Mouse (Mus musculus) ovary, postnatal 14 days (tissue): ENCODE measurements around the gene Gch1.

Experiments
- DNase-seq: peaks from one replicate; pipeline ENCODE4 v3.0.0; 2022; ENCODE audit warnings: low spot score

Gch1 gene

DNA sequence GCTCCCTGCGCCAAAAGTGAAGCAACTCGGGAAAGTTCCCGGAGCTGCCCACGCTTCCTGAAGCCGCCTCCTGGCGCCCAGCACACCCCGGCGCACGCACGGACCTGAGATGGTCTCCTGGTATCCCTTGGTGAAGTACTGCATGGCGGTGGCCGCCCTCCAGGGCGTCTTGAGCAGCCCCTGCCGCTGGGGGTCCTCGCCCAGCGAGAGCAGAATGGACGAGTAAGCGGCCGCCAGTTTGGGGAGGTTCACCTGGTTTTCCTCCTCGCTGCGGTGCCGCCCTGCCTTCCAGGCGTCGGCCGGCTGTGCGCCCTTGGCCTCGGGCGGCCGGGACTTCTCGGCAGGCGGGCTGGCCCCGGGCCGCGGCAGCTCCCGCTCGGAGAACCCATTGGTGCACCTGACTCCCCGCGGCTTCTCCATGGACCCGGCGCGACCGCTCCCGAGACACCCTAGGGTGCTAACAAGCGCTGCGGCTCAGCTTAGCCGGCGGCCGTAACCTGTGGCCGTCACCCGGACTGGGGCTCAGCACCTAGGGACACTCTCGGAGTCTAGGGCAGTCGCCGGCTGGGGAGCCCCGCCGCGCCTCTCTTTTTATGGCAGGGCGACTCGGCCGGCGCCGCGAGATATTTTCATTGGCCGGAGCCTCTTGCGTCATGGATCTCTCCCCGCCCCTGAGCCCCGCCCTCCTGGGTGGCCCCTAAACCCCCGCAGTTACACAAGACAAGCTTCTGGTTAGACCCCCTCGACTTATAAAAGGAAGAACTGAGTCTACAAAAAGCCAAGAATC is at the start of gene Gch1:
TSS of gene Gch1 (minus strand) at position 566 of the 787 bp plus-strand sequence.
- peak; percentile 55 for DNase-seq

DNA sequence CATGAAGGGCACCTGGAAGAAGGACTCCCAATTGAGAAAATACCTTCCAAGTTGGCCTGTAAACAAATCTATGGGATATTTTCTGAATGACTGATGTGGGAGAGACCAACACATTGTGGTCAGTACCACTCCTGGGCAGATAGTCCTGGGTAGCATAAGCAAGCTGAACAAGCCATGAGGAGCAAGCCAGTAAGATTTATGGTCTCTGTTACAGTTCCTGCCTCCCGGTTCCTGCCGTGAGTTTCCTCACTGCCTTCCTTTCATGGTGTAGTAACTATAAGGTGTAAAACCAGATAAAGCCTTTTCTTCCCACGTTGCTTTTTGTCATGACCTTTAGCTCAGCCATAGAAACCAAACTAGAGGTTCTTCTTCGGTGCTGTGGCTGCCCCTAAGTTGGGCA is 48.1 kb upstream of the Gch1 start:
- DNase-seq = no peak

DNA sequence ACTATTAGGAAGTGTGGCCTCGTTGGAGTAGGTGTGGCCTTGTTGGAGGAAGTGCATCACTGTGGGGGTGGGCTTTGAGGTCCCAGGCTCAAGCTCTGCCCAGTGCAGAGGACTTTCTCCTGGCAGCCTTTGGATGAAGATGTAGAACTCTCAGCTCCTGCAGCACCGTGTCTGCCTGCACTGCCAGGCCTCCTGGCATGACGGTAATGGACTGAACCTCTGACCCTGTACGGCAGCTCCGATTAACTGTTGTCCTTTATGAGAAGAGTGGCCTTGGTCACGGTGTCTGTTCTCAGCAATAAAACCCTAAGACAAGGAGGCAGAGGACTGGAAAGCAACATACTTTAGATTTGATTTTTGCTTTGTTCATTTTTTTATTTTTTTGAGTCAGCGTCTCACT is 47.3 kb upstream of the Gch1 start:
- no peak for DNase-seq

DNA sequence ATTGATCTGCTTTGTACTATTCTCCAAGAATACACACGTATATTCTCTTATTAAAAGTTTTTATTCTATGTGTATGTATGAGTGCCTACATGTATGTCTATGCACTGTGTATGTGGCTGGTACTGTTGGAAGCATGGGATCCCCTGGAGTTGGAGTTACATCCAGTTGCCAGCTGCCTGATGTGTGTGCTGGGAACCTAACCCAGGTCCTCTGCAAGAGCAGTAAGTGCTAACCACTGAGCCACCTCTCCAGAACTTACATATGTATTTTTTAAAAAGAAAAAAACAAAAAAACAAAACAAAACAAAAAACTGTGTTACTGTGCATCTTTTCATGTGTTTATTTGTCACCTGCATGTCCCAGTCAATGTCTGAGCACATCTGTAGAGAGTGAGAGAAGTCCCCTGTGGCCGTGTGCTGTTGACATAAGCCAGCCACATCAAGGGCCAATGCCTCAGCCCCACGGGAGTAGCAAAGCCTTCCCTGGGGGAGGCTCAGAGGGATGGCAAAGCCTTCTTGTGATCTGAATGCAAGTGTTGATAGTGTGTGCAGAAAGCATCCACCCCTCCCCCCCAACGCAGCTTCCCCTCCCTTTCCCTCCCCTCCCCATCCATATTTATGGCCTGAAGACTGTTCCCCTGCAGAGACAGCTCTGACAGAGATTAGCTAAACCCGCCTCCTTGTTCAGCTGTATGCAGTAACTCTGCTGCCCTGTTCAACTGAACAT is 45.5 kb upstream of the Gch1 start:
- DNase-seq = no peak

DNA sequence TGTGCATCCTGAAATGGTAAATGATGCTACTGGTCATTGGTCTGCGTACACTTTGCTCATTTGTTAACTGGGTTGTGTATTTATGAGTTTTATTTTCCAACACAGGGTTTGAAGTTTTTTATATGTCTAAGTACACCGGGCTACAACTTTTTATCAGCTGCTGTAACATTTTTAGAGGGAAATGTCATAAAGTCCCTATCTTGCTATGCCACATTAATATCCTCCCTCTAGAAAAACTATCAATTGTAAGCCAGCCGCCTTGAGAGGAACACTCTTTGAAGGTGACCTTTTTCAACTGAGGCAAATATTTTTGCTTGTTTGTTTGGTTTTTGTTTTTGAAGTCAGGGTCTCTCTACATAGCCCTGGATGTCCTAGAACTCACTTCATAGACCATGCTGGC is 44.8 kb upstream of the Gch1 start:
- DNase-seq = no peak

DNA sequence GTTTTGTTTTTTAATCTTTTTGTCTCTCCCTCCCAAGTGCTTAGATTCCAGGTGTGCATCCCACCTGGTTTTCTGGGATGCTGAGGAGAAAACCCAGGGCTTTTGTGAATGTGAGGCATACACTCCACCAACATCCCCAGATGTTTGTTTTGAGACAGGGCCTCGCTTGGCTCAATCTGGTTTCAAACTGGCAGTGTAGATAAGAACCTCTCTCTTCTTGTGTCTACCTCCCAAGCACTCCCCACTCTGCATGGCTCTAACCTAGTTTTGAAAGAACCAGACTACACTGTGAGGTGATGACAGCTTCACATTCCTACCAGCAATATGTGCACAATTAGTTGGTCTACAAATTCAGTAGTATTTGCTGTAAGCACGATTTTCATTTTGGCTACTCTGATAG is 44.4 kb upstream of the Gch1 start:
- DNase-seq = no peak

DNA sequence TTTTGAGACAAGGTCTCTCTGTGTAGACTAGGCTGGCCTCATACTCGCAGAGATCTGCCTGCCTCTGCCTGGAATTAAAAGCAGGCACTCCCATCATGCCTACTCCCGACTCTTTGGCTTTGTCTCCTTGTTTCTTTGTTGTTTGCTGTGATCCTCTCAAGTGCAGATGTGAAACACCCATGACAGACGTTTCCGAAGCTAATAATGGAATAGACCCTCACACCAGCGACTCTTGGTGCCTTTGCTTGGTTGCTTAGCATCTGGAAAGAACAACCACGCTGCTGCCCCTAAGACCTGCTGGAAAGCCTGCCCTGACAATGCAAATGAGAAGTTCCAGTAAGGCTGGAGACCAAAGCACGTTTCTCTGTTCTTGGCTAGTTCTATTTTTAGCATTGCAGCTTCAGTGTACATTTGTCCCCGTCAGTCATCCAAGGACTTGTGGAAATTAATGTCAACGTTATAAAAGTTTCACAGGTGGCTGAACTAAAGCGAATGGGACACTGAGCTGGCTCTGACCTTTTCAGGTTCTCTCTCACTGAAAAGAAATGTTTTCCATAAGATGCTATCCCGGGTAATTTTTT is 40.7 kb upstream of the Gch1 start:
- DNase-seq = no peak

DNA sequence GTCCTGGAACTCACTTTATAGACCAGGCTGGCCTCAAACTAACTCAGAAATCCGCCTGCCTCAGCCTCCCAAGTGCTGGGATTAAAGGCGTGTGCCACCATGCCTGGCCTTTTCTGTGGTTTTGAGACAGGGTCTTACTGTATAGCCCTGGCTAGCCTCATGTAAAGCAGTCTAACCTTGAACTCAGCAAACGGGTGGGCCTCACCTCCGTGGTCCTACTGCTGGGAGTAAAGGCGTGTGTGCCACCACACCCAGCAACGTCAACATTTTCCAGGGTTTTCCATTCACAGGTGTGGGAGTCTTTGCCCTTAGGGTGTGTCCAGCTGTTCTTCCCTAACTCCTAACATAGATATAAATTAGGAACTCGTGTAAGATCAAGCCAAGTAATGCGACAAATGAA is 36.7 kb upstream of the Gch1 start:
- no peak for DNase-seq

DNA sequence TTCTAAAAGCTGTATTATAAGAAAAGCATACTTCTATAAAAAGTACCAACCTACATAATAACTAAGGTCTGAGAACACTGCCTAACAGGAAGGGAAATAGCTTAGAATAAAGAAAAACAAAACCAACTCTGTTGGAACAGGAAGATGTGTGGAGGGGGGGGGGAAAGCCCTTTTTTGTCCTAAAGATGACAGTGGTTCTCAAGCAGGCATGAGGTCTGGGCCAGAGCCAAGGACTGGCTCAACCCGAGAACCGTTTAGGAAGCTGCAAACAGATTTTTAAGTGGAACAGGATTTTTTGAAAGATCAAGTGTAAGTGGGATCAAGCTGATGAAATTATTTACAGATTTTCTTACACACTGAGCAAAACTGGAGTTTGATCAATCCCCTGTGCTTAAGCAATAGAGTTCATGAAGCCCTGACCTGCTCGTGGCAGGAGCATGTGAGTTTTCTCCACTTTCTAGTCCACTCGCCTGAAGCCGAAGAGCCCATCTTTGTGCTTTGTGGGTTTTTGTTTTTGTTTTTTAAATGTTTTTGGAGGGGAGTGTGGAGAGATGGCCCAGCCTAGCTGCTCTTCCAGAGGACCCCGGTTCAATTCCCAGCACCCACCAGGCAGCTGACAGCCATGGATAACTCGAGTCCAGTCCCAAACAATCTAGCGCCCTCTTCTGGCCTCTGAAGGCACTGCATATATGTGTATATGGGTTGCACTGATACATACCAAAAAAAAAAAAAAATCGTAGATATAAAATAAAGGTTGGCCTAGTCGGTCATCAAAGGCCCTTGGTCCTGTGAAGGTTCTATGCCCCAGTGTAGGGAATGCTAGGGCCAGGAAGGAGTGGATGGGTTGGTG is 35.5 kb upstream of the Gch1 start:
- DNase-seq = no peak

DNA sequence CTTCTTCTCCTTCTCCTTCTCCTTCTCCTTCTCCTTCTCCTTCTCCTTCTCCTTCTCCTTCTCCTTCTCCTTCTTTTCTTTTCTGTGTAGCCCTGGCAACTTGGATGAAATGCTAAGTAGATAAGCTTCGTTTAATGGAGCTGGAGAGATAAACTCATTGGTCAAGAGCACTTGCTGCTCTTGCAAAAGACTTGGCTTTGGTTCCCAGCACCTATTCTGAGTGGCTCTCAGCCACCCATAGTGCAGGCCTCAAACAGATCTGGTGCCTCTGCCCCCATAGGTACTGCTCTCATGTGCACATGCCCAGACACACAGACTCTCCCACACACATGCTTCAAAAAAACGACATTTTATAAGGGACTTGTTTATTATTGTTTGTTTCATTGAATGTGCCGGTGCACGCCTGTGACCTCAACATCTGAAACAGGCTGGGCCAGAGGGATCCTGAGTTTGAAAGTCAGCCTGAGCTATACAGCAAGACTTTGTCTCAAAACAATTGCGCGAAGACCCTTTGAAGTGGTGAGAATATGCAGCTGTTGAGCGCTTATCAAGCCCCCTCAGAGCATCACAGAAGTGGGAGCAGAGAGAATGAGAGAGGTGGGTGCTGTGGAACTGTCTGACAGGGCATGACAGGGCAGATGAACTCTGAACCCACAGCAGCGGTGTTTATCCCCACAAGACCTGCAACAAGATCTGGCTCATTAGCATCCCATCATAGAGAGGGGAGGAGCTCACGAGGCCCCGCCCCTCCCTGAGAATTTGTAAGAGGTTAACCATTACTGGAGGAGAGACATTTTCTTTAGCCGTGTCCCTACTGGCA is 33.6 kb upstream of the Gch1 start:
- no peak for DNase-seq

DNA sequence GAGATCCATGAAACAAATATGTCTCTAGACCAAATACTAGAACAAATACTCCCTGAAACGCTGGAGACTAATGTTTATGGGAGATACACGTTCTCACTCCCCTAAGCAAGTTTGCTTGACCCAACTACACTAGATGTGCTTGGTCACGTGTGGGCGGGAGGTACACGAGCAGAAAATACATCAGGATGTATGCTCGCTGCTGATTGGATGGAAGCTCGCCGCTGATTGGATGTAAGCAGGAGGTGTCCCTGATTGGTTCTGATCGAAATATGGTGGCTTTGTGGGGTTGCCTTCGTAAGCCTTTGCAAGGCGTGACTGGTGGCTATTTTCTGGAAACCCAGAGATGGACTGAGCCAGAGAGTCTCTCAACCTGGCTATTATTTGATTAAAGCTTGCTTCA is 32.4 kb upstream of the Gch1 start:
- DNase-seq = no peak

DNA sequence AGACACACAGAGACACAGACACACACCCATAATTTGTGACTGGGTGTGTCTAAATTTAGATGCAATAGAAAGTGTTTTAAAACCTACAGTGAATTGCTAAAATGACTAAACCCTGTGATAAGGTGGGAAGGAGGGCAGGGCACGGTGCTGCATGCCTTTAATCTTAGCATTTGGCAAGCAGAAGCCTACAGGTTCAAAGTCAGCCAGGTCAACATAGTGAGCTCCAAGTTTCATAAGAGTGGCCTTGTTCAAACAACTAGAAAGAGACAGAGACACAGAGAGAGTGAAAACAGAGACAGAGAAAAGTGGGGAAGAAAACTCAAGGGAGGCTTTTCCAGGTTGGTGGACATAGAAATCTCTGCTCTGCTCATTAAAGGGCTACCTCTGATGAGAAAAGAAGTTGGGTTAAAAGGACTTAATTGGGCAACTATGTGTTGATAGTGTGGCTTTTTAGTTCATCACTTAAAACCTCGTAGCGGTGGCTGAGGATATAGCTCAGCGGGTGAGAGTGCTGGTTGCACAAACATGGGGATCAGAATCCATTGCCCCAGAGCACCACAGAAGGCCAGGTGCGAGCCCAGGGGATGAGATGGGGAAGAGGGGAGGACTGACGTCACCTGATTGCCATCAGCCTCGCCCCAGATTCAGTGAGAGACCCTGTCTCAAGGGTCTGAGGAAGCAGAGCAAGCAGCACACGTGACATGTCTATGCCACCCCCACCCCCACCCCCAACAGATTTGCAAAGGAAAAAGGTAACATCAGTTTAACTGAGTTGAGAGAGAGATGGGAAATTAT is 31.2 kb upstream of the Gch1 start:
- DNase-seq = no peak

DNA sequence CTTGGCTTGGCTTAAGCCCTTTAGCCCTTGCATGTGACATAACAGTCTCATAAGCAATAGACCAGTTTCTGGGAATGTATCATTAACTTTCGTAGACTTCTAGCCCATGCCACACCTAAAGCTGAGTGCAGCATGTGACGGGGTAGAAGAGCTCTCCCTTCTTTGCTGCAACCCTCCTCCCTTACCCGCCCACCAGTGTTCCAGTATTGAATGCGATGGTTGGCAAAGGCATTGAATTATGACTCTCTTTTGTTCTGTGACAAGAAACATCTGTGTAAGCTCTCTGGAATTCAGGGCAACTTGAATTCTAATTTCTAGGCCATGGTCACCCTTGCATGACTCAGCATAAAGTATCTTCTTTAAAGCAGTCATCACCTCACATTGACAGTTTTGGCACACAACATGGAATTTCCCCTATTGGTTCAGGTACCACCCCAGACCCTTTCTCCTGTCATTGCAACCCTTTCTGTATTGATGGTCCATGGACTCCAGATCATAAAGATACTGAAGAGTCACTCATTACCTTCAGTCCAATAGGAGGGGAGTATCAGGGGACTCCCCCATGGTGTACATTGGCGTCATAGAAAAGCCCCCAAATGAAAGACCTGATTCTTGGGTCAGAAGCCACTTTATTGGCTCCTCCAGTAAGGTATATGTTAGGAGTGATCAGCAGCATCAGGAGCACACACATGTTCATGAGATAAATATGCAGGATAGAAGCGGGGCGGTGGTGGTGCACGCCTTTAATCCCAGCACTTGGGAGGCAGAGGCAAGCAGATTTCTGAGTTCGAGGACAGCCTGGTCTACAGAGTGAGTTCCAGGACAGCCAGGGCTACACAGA is 29.8 kb upstream of the Gch1 start:
- DNase-seq = no peak

DNA sequence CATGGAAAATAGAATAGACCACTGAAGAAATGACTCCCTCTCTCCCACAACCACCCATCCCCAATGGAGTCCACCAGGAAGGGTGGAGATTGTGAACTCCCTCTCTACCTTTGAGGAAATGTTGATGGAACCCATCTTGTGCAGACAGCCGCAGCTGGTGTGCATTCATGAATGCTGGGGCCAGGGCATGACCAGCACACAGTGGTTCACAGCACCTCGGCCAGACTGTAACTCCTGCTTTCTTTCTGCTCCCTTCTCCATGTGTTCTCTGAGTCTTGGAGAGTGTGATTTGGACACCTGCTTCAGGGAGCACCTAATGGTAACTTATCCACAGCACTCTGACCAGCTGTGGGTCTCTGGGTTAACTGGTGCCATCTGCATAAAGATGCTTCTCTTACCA is 27.3 kb upstream of the Gch1 start:
- DNase-seq = no peak

DNA sequence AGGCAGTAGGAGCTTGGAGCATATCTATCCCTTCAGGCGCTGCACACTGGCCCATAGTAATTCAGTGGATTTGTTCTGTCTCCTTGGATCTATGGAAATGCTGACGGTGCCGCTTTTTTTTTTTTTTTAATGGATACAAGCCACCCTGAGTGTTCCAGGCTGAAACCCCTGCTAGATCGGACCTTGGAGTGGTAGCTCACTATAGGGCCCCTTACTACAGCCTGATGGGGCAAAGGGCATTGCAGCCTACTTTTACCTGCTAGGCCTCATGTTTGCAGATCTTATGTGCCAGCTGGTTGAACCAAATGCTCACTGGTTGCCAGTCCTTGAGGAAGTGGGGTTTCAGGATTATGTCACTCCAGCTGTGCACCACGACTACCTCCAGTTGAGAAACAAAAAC is 25.2 kb upstream of the Gch1 start:
- no peak for DNase-seq

DNA sequence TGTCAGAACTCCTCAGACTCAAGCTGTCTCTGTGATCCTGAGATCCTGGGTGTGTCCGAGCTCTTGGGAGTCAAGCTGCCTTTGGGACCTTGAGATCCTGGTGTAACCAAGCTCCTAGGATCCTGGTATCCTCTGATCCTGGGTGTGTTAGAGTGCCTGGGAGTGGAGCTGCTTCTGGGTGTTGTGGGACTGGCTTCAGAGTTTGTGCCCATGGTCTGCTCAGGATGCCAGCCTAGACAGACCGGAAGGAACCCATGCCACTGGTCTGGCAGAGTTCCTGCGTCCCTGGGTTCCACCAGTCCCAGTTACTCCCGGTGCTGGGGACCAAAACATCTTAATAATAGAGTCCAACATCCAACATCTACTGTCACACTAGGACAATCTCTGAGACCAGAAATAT is 24.1 kb upstream of the Gch1 start:
- DNase-seq = no peak

DNA sequence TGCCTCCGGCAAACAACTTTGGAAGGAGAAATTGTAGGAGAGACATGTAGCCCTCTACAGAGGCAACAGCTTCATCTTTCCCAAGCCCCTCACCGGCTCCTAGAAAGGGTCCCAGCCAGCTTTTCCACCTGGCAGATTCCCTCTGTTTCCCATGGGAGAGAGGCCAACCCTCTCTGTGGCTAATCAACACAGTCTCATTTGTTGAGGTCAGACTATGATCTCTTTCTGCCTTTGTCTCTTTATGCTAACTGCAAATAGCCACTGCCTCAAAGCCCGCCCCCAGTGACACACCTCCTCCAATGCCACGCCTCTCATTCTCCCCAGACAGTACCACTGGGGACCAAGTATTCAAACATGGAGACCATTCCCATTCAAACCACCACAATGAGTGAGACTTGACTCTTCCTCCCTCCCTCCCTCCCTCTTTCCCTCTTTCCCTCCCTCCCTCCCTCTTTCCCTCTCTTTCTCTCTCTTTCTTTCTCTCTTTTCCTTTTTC is 20.5 kb upstream of the Gch1 start:
- DNase-seq = no peak

DNA sequence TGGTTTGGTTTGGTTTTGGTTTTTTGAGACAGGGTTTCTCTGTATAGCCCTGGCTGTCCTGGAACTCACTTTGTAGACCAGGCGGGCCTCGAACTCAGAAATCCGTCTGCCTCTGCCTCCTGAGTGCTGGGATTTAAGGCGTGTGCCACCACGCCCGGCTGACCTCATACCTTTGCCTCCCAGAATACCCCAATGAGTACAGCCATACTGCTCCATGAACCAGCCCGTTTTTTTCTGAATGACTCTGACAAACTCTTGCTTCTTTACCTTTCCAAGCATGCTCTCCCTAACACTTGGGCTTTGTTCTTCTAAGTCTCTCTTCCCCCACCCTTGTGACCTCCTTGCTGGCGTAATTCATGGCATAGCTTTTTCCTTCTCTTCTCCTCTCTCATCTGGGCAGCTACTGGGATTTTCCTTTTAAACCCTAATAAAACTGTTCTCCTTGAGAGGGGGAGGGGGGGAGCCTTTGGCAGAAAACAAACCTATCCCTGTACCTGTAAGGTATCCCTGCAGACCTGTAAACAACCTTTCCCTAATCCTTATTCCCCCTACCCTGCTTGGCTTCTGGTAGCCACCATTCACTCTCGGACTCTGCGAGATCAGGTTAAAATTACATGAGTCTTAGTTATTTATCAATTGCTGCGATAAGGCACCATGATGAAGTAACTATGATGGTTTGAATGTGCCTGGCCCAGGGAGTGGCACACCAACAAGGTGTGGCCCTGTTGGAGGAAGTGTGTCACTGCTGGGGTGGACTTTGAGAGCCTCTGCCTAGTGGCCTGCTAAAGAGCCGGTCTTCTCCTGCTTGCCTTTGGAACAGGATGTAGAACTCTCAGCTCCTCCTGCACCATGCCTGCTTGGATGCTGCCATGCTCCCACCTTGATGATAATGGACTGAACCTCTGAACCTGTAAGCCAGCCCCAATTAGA is 19.6 kb upstream of the Gch1 start:
- no peak for DNase-seq

DNA sequence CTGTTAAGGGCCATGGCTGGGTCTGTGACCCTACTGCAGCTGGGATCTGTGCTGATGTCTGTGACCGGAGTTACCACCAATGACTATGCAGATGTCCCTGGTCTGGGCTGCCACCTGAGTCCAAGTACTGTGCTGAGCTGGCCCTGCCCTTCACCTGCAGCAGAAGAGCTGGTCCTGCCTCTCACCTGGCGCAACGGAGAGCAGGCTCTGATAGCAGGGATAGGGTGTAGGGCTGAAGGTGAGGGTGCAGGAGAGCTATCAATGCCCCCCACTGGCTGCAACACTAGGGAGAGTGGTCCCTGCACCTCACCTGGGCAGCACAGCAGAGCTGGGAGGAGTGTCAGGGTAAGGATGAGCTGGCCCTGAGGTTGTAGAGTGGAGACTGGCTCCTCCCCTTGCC is 17.4 kb upstream of the Gch1 start:
- DNase-seq = no peak
